Mouse (Mus musculus) frontal cortex, adult 2 months (tissue): ENCODE data around the gene H2afv. TPM values are rescaled to one million over a fixed set of nuclear protein-coding genes. Genes with fewer than 3 reads are reported as not detected.

Experiments
- DNase-seq, 2 experiments: peaks; one replicate each; pipeline ENCODE4 v3.0.0; 2022; ENCODE audit warnings: low spot score in 1 of 2; ENCODE audit errors: extremely low spot score in 1 of 2
- polyA plus RNA-seq: library from polyadenylated mRNA; depleted of rRNA; stranded (reverse); fragments of >200 nt; gene quantifications from 2 replicates; pipeline ENCODE4 v1.2.3, GENCODE M21; 2012; rRNA removed

The H2afv gene
- polyA plus RNA-seq, 1 experiment: 75.0 TPM

DNA sequence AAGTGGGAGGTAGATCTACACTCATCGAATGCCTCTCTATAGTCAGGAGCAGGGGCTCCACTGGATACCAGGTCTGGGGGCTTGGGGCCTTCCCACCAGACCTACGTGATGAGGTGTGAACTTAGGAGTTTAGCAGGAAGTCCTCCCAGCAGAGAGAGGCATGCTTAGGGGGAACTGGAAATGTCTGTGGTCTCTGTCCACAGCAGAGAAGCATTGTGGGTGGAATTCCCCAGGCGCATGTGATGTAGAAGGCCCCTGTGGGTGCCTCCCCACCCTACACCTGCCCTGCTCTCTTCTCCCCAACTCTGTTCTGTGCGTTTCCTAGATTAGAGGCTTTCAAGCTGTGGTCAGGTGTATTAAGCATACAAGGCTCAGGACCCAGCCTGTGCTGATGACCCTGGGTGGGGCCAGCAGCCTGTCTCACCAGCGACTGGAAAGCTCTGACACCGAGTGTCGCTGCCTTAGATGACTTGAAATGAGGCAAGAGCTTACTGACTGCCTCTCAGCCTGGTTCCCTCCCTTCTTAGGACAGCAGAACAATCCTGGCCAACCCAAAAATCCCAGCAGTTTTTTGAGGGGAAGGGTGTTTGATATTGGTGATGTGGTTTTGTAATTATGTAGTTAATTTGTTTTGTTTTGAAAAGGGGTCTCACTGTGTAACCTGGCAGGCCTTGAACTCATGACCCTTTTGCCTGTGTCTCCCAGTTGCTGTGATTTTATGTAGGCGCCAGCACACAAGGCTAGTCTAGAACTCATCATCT is 52.5 kb downstream of the H2afv start:
- no peak for DNase-seq

DNA sequence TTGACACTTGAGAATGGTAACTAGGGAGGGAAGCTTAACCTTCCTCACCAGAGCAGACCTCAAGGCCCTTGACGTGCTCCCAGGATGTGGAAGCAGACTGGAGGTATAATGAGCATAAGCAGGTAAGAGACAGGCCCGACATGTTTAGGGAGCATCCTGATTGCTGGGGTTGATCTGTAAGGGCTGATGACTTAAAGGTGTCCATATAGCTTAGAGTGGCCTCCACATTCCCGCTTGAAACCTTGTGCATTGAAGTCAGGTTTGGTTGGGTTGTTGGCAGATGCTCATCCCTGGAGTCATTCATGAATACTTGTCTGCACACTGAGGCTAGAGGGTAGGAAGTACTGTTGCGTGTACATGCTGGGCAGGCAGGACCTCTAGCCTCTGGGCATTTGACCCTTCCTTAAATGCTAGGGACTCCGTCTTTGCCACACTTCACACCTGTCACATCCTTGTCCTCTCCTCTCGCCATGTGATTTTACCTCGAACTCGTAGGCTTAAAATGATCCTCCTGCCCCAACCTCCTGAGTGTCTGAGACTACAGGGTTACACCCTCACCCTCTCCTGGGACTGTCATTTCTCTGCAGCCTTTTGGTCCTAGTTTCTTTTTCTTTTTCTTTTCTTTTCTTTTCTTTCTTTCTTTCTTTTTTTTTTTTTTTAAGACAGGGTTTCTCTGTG is 53.7 kb downstream of the H2afv start:
- no peak for DNase-seq

DNA sequence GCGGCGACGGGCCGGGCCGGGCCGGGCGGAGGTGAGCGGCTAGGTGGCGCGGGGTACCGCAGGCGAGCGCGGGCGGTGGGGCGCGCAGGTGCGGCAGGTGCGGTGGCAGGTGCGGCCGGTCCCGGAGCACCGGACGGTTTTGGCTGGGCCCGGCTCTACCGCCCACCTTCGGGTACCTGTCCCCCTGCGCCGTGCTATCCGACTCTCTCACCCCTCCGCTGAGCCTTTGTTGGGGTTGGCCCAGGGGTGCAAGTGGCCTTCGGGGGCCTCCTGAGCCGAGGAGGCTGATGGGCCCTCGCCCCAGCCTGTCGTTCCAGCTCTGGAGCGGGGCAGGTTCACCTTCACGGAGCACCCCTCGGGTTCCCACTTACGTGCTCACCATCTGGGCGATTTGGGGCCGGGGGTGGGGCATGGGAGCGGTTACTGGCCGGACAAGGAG is 54.7 kb downstream of the H2afv start:
- no peak for DNase-seq

DNA sequence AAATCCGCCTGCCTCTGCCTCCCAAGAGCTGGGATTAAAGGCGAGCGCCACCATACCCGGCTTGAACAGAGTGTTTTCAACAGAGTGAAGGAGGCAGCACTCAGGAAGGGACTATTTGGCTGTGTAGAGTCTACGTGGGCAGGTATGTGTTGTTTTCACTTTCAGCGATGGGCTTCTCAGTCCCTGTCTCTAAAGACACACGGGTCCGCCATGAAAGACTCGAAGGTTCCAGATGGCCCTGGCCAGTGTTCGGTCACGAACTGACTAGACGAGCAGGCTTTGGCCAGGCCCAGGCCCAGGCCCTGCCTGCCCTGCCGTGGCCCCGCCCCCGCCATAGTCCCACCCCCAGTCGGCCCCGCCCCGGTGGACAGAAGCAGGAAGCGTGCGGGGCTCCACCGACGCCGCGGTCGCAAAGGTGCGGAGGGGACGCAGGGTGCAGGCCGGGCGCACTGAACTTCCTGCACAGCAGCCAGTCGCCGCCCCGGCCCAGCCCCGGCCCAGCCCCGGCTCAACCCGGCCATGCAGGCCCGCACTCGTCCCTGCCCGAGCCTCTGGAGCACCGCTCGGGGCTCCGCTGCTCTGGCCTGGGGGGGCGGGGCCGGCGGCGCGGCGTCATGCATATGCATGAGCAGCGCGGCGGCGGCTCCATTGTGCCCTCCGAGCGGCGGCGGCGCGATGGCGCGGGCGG is 55.4 kb downstream of the H2afv start, which contains the start of gene Zmiz2:
Gene Zmiz2 (plus strand): TSS at position 349 of the 688 bp plus-strand sequence.
- DNase-seq: peak; percentile 86 to 91

DNA sequence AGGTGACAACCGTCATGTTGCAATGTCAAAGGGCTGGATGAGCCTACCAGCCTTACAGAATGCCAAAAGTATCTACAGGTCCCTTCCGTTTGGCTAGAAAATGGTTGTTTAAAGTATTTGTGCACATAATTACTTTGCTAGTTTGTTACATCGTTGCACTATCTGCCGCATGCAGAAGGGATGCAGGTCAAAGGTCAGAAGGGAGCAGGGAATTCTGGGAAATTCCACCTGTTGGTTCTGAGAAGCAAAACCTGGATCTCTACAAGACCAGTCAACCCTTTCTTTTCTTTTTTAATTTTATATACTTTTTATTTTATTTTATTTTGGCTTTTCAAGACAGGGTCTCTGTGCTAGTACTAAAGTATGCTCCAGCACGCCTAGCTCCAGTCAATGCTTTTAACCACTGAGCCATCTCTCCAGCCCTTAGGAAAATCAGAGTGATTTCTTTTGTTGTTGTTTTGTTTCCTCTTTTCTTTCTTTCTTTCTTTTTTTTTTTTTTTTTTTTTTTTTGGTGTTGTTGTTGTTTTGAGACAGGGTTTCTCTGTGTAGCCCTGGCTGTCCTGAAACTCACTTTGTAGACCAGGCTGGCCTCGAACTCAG is 56.0 kb downstream of the H2afv start:
- no peak for DNase-seq

DNA sequence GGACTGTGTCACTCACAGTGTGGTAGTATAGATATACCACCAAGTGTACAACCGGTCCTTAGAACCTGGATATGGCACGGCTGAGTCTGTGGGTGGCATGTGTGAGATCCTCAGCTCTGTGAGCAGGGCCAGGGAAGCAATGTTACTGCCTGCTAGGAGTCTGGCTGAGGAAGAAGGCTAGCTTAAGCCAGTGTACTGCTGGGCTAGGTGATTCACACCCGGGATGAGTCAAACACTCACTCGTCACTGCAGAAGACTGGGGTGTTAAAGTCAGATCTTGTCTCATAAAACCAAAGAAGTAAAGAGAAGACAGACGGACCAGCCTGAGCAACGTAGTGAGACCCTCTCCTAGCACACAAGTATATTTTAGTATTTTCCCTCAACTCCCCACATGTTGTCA is 63.3 kb downstream of the H2afv start:
- DNase-seq: no peak

Other genes with a start within 250 kb of the H2afv start
- 0.27 TPM in 1 of 2 replicates, not detected in the other for gene A730071L15Rik, start 244.4 kb downstream of the H2afv start, polyA plus RNA-seq
- 96.6 and 104 TPM in 2 replicates for gene Nudcd3, start 244.0 kb downstream of the H2afv start, polyA plus RNA-seq
- gene Npc1l1, start 214.3 kb downstream of the H2afv start, polyA plus RNA-seq: 1.2 and 1.4 TPM in 2 replicates
- 42.4 and 45.9 TPM in 2 replicates for gene Ddx56, start 176.7 kb downstream of the H2afv start, polyA plus RNA-seq
- 126 and 128 TPM in 2 replicates for gene Tmed4, start 169.6 kb downstream of the H2afv start, polyA plus RNA-seq
- gene Ogdh, start 152.8 kb downstream of the H2afv start, polyA plus RNA-seq: 145 and 146 TPM in 2 replicates
- 119 and 134 TPM in 2 replicates for gene Zmiz2, start 55.4 kb downstream of the H2afv start, polyA plus RNA-seq
- 2,434 and 2,505 TPM in 2 replicates for gene Ppia, start 29.0 kb downstream of the H2afv start, polyA plus RNA-seq
- gene Purb, start 31.5 kb upstream of the H2afv start, polyA plus RNA-seq: 102 and 103 TPM in 2 replicates
- gene Myo1g, start 76.5 kb upstream of the H2afv start, polyA plus RNA-seq: 0.80 and 0.96 TPM in 2 replicates
- gene Ccm2, start 102.4 kb upstream of the H2afv start, polyA plus RNA-seq: 83.1 and 88.2 TPM in 2 replicates
- gene Nacad, start 161.6 kb upstream of the H2afv start, polyA plus RNA-seq: 52.2 and 64.5 TPM in 2 replicates
- gene Tbrg4, start 181.6 kb upstream of the H2afv start, polyA plus RNA-seq: 59.8 and 64.9 TPM in 2 replicates
- gene Wap, start 194.2 kb upstream of the H2afv start, polyA plus RNA-seq: not detected in 2 replicates
- 18.5 and 30.4 TPM in 2 replicates for gene Ramp3, start 214.1 kb upstream of the H2afv start, polyA plus RNA-seq